Mouse (Mus musculus): ENCODE data around the gene Tbc1d2.

DNA sequence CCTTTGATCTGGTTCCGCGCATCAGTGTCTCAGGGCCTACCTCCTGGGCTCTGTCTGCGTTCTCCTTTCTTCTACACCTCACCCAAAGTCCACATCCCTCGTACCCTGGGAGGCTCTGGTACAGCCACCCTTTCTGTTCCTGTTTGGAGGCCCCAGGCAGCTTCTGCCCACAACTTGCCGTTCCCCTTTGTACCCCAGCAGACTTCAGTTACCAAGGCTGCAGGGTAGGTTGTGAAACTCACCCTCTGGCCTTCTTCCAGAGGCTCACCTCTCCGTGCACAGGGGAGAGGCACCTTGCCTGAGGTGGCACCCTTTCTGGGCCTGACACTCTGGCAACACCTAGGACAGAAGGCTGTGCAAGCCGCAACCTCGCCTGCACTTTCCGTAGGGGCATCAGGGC is 94.2 kb downstream of the Tbc1d2 start:
- TF ChIP-seq POLR2A (IDR thresholded peaks at IDR 0.05; ENCODE audit: low read depth, low read length) (no peak), CTCF (conservative IDR thresholded peaks at IDR 0.05; ENCODE audit: insufficient read depth, insufficient read length, low read depth, low read length) (no peak)
